Mouse (Mus musculus) C2C12 (cell line): ENCODE data around the gene Aes.

Experiments
- CEBPB ChIP-seq: IDR thresholded peaks from one replicate; pipeline ENCODE4 v1.6.1; 2011; ENCODE audit warnings: low read depth, mild to moderate bottlenecking, control low read depth, moderate library complexity
- CTCF ChIP-seq: IDR thresholded peaks from one replicate; pipeline ENCODE4 v1.5.1; 2011; ENCODE audit not compliant: control insufficient read depth, insufficient read depth, insufficient read length
- FOSL1 ChIP-seq: IDR thresholded peaks from one replicate; pipeline ENCODE4 v1.8.0; 2011; ENCODE audit warnings: mild to moderate bottlenecking, low read length; ENCODE audit not compliant: poor library complexity, insufficient read depth, severe bottlenecking
- MYOD1 ChIP-seq: IDR thresholded peaks from one replicate; pipeline ENCODE4 v1.6.1; 2011; ENCODE audit warnings: low read depth; ENCODE audit not compliant: control insufficient read depth, insufficient read length
- USF1 ChIP-seq: IDR thresholded peaks from one replicate; pipeline ENCODE4 v1.6.1; 2011; ENCODE audit warnings: low read depth, mild to moderate bottlenecking, control low read depth, moderate library complexity

GRCm38 (mm10) chr10:81580441-81581070 lies 21.3 kb downstream of the Aes start:
- TF ChIP-seq CTCF (no peak), CEBPB (no peak), FOSL1 (no peak), MYOD1 (no peak), USF1 (no peak)
